Mouse (Mus musculus): ENCODE results near the gene Dmtf1. TPM values are rescaled to one million over a fixed set of nuclear protein-coding genes. Genes with fewer than 3 reads are reported as not detected.

Dmtf1 gene
- polyA plus RNA-seq, 1 experiment from 2014 or later = 36.6 TPM

- Histone ChIP-seq H3K27me3 (ENCODE audit: control insufficient read depth, insufficient read depth, low read length) (no peaks in the 10 kb centered on the region), H3K36me3 (ENCODE audit: control insufficient read depth, insufficient read depth, low read length) (no peaks in the 10 kb centered on the region), H3K4me2 (ENCODE audit: low read length) (peak overlapping the region; percentile 82), H3K27ac (replicated peaks in 1 of 2; ENCODE audit: control insufficient read depth in 1 of 2, insufficient read depth in 1 of 2, low read depth in 2 of 2, low read length in 2 of 2) (peak overlapping the region; percentile 91 to 100), H3K9me3 (ENCODE audit: control insufficient read depth, low read length) (no peaks in the 10 kb centered on the region), H3K4me3 (ENCODE audit: control insufficient read depth in 1 of 2, insufficient read depth in 1 of 2, low read depth in 1 of 2, low read length in 2 of 2) (peak overlapping the region; percentile 87 to 93), H3K9ac (ENCODE audit: low read length) (peak overlapping the region; percentile 81), H3K4me1 (ENCODE audit: control insufficient read depth in 2 of 2, insufficient read depth in 2 of 2, low read length in 2 of 2) (peaks cover 2 to 9% of the 10 kb centered on the region in 2 experiments)
- no peak for ATAC-seq (ENCODE audit: insufficient number of reproducible peaks, insufficient read depth, low FRiP score, low read depth)
- WGBS = 8% methylated on average over 7 of the region's 7 CpGs
These were observed 512 bp upstream of the Dmtf1 start for GRCm38 (mm10) chr5:9162088-9162487.

- Histone ChIP-seq H3K27me3 (ENCODE audit: control insufficient read depth, insufficient read depth, low read length) (no peaks in the 10 kb centered on the region), H3K4me3 (ENCODE audit: control insufficient read depth in 1 of 2, insufficient read depth in 1 of 2, low read depth in 1 of 2, low read length in 2 of 2) (peak overlapping the region; percentile 93 to 96), H3K9ac (ENCODE audit: low read length) (peak overlapping the region; percentile 97), H3K36me3 (ENCODE audit: control insufficient read depth, insufficient read depth, low read length) (no peaks in the 10 kb centered on the region), H3K4me2 (ENCODE audit: low read length) (peak overlapping the region; percentile 73), H3K9me3 (ENCODE audit: control insufficient read depth, low read length) (no peaks in the 10 kb centered on the region), H3K27ac (replicated peaks in 1 of 2; ENCODE audit: control insufficient read depth in 1 of 2, insufficient read depth in 1 of 2, low read depth in 2 of 2, low read length in 2 of 2) (peak overlapping the region; percentile 97 to 100), H3K4me1 (ENCODE audit: control insufficient read depth in 2 of 2, insufficient read depth in 2 of 2, low read length in 2 of 2) (peaks cover 2 to 13% of the 10 kb centered on the region in 2 experiments)
- under 1% methylated on average over 35 of the region's 55 CpGs for WGBS
- peak; percentile 60 for ATAC-seq (ENCODE audit: insufficient number of reproducible peaks, insufficient read depth, low FRiP score, low read depth)
These were observed 633 bp downstream of the Dmtf1 start for GRCm38 (mm10) chr5:9160831-9161455.

DNA sequence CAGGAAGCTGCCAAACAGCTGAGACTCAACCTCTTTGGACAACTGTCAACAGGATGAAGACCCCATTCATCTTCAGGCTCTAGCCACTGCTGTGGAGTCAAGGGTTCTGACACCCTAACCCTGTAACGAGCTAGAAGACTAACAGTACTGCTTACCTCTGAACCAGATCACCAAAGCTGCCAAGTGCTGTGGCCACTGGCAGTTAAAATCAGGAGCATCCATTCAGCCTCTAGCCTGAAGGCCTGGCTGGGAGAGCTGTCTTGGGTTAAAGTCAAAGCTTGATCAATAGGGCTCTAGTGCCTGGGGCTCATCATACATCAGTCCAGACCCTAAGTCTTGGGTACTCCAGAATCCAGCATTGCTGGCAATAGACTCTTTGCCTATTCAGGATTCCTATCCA lies 4.2 kb downstream of the Dmtf1 start:
- no peak for ATAC-seq (ENCODE audit: insufficient number of reproducible peaks, insufficient read depth, low FRiP score, low read depth)
- H3K9ac ChIP-seq (ENCODE audit: low read length) = no peak overlapping the region
- no peaks in the 10 kb centered on the region for H3K27me3 ChIP-seq (ENCODE audit: control insufficient read depth, insufficient read depth, low read length)
- no peak overlapping the region for H3K4me3 ChIP-seq (ENCODE audit: control insufficient read depth in 1 of 2, insufficient read depth in 1 of 2, low read depth in 1 of 2, low read length in 2 of 2)
- peaks cover 1 to 13% of the 10 kb centered on the region in 2 experiments for H3K4me1 ChIP-seq (ENCODE audit: control insufficient read depth in 2 of 2, insufficient read depth in 2 of 2, low read length in 2 of 2)
- WGBS = 83% methylated on average over 1 of the region's 1 CpGs
- no peaks in the 10 kb centered on the region for H3K9me3 ChIP-seq (ENCODE audit: control insufficient read depth, low read length)
- H3K27ac ChIP-seq (replicated peaks in 1 of 2; ENCODE audit: control insufficient read depth in 1 of 2, insufficient read depth in 1 of 2, low read depth in 2 of 2, low read length in 2 of 2) = no peak overlapping the region
- peaks cover 4% of the 10 kb centered on the region; the same call in 1 of the 2 replicates for H3K36me3 ChIP-seq (ENCODE audit: control insufficient read depth, insufficient read depth, low read length)
- no peak overlapping the region for H3K4me2 ChIP-seq (ENCODE audit: low read length)

DNA sequence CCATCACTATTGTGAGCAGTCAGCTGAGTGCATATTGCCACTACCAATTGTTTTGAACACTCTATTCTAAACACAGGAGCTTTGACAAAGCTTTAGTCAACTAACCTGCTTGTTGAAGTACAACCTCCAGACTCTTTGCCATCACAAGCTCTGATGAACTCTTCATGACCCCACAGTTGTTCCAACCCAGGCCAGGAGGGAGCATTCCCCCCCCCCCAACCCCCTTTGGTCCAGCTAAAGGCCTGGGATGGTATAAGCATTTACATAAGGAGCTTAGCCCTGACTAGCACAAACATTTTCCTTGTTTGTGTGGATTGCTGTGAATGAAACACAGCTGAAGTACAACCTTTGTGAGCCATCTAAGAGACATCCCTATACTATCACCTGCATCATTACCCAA lies 4.8 kb downstream of the Dmtf1 start:
- H3K36me3 ChIP-seq (ENCODE audit: control insufficient read depth, insufficient read depth, low read length) = peaks cover 8% of the 10 kb centered on the region
- no peak overlapping the region for H3K9ac ChIP-seq (ENCODE audit: low read length)
- no peak overlapping the region for H3K4me2 ChIP-seq (ENCODE audit: low read length)
- H3K27ac ChIP-seq (replicated peaks in 1 of 2; ENCODE audit: control insufficient read depth in 1 of 2, insufficient read depth in 1 of 2, low read depth in 2 of 2, low read length in 2 of 2) = no peak overlapping the region
- H3K27me3 ChIP-seq (ENCODE audit: control insufficient read depth, insufficient read depth, low read length) = no peaks in the 10 kb centered on the region
- H3K9me3 ChIP-seq (ENCODE audit: control insufficient read depth, low read length) = no peaks in the 10 kb centered on the region
- H3K4me1 ChIP-seq (ENCODE audit: control insufficient read depth in 2 of 2, insufficient read depth in 2 of 2, low read length in 2 of 2) = peaks cover 0 to 13% of the 10 kb centered on the region in 2 experiments; a peak in 2 of 4 replicates
- H3K4me3 ChIP-seq (ENCODE audit: control insufficient read depth in 1 of 2, insufficient read depth in 1 of 2, low read depth in 1 of 2, low read length in 2 of 2) = no peak overlapping the region
- no peak for ATAC-seq (ENCODE audit: insufficient number of reproducible peaks, insufficient read depth, low FRiP score, low read depth)

DNA sequence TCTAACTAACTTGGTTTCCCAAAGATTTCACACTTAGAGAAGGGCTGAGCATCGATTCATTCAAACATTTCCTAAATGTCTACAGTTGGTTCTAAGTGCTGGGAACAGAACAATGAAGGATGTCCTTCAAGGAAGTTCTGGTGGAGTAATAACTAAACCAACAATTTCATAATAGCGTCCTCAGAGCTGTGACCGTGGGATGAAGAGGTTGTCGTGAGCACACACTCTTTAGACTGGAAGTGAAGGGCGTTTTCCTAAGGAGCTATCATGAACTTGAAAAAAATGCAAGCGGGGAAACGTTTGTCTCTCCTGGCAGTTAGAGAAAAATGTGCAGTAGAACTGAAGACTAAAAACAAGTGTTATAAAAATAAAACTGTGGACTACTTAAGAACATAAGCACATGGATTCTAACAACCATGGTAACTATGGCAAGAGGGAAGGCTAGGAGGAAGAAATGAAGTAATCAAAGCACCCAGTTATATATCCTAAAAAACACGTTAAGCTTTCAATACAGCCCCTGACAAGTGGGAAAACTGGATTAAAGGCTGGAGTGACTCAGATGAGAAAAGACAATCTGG lies 12.2 kb downstream of the Dmtf1 start:
- Histone ChIP-seq H3K9ac (ENCODE audit: low read length) (no peak overlapping the region), H3K27me3 (ENCODE audit: control insufficient read depth, insufficient read depth, low read length) (no peaks in the 10 kb centered on the region), H3K9me3 (ENCODE audit: control insufficient read depth, low read length) (no peaks in the 10 kb centered on the region), H3K4me1 (ENCODE audit: control insufficient read depth in 2 of 2, insufficient read depth in 2 of 2, low read length in 2 of 2) (no peaks in the 10 kb centered on the region), H3K36me3 (ENCODE audit: control insufficient read depth, insufficient read depth, low read length) (peaks cover 52% of the 10 kb centered on the region), H3K4me3 (ENCODE audit: control insufficient read depth in 1 of 2, insufficient read depth in 1 of 2, low read depth in 1 of 2, low read length in 2 of 2) (no peak overlapping the region), H3K27ac (replicated peaks in 1 of 2; ENCODE audit: control insufficient read depth in 1 of 2, insufficient read depth in 1 of 2, low read depth in 2 of 2, low read length in 2 of 2) (no peak overlapping the region), H3K4me2 (ENCODE audit: low read length) (no peak overlapping the region)
- 87% methylated on average over 8 of the region's 8 CpGs for WGBS
- no peak for ATAC-seq (ENCODE audit: insufficient number of reproducible peaks, insufficient read depth, low FRiP score, low read depth)

GRCm38 (mm10) chr5:9142376-9142775 lies 19.2 kb downstream of the Dmtf1 start:
- Histone ChIP-seq H3K36me3 (ENCODE audit: control insufficient read depth, insufficient read depth, low read length) (peaks cover 58% of the 10 kb centered on the region), H3K27ac (replicated peaks in 1 of 2; ENCODE audit: control insufficient read depth in 1 of 2, insufficient read depth in 1 of 2, low read depth in 2 of 2, low read length in 2 of 2) (no peak overlapping the region), H3K4me2 (ENCODE audit: low read length) (no peak overlapping the region), H3K9ac (ENCODE audit: low read length) (no peak overlapping the region), H3K4me1 (ENCODE audit: control insufficient read depth in 2 of 2, insufficient read depth in 2 of 2, low read length in 2 of 2) (no peaks in the 10 kb centered on the region), H3K27me3 (ENCODE audit: control insufficient read depth, insufficient read depth, low read length) (no peaks in the 10 kb centered on the region), H3K9me3 (ENCODE audit: control insufficient read depth, low read length) (no peaks in the 10 kb centered on the region), H3K4me3 (ENCODE audit: control insufficient read depth in 1 of 2, insufficient read depth in 1 of 2, low read depth in 1 of 2, low read length in 2 of 2) (no peak overlapping the region)
- no peak for ATAC-seq (ENCODE audit: insufficient number of reproducible peaks, insufficient read depth, low FRiP score, low read depth)
- 85% methylated on average over 6 of the region's 6 CpGs for WGBS

DNA sequence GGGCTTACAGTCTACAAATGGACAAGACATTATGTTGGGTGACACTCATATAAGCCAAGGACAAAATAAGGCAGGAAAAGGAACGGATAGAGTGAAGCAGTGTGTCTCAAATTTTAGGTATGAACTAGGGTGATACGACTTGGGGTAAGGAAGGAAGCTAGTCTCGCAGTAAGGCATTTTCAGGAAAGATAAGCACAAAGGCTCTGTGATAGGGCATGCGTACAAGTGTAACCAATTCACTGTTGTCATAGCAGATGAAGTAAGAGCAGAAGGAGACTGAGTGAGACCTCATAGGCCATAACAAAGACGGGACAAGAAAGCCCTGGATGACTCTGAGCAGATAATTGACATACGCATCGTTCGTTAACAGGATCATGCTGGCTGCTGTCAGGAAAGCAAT lies 20.9 kb downstream of the Dmtf1 start:
- Histone ChIP-seq H3K27ac (replicated peaks in 1 of 2; ENCODE audit: control insufficient read depth in 1 of 2, insufficient read depth in 1 of 2, low read depth in 2 of 2, low read length in 2 of 2) (no peak overlapping the region), H3K36me3 (ENCODE audit: control insufficient read depth, insufficient read depth, low read length) (peaks cover 63% of the 10 kb centered on the region), H3K4me1 (ENCODE audit: control insufficient read depth in 2 of 2, insufficient read depth in 2 of 2, low read length in 2 of 2) (no peaks in the 10 kb centered on the region), H3K9ac (ENCODE audit: low read length) (no peak overlapping the region), H3K27me3 (ENCODE audit: control insufficient read depth, insufficient read depth, low read length) (no peaks in the 10 kb centered on the region), H3K4me3 (ENCODE audit: control insufficient read depth in 1 of 2, insufficient read depth in 1 of 2, low read depth in 1 of 2, low read length in 2 of 2) (no peak overlapping the region), H3K9me3 (ENCODE audit: control insufficient read depth, low read length) (no peaks in the 10 kb centered on the region), H3K4me2 (ENCODE audit: low read length) (no peak overlapping the region)
- 74% methylated on average over 8 of the region's 8 CpGs for WGBS
- ATAC-seq (ENCODE audit: insufficient number of reproducible peaks, insufficient read depth, low FRiP score, low read depth) = no peak

DNA sequence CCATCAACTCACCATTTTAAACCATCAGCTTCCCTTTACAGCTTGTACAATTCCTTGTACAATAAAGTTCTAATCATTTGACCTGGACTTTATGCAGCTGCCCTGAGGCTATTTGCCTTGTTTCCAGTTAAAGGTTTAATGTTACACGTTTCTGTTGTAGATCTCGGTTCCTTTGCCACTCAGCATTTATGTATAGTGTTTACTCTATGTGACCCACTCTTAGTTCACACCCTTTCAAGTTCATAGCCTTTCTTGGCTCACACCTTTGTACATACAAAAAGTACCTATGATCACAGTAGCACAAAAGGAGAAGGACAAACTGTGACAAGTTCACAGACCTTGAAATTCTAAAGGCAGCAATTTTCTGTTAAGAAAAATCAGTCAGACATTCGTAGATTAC lies 26.0 kb downstream of the Dmtf1 start:
- Histone ChIP-seq H3K4me3 (ENCODE audit: control insufficient read depth in 1 of 2, insufficient read depth in 1 of 2, low read depth in 1 of 2, low read length in 2 of 2) (no peak overlapping the region), H3K27ac (replicated peaks in 1 of 2; ENCODE audit: control insufficient read depth in 1 of 2, insufficient read depth in 1 of 2, low read depth in 2 of 2, low read length in 2 of 2) (no peak overlapping the region), H3K4me2 (ENCODE audit: low read length) (no peak overlapping the region), H3K36me3 (ENCODE audit: control insufficient read depth, insufficient read depth, low read length) (peaks cover 63% of the 10 kb centered on the region), H3K27me3 (ENCODE audit: control insufficient read depth, insufficient read depth, low read length) (no peaks in the 10 kb centered on the region), H3K4me1 (ENCODE audit: control insufficient read depth in 2 of 2, insufficient read depth in 2 of 2, low read length in 2 of 2) (no peaks in the 10 kb centered on the region), H3K9ac (ENCODE audit: low read length) (no peak overlapping the region), H3K9me3 (ENCODE audit: control insufficient read depth, low read length) (no peaks in the 10 kb centered on the region)
- ATAC-seq (ENCODE audit: insufficient number of reproducible peaks, insufficient read depth, low FRiP score, low read depth) = no peak
- 87% methylated on average over 3 of the region's 3 CpGs for WGBS

Measured in heart, embryonic 14.5 days (tissue).